Mouse (Mus musculus) ES-Bruce4 (cell line): ENCODE data around the gene Zfp704.

ENCODE experiments used
- CTCF ChIP-seq: IDR thresholded peaks from one replicate; pipeline ENCODE4 v1.8.1; 2011; ENCODE audit warnings: low read depth, low read length
- EP300 ChIP-seq: IDR thresholded peaks from 2 replicates; pipeline ENCODE4 v1.6.1; 2011; ENCODE audit warnings: low read depth, low read length; ENCODE audit not compliant: insufficient read depth

DNA sequence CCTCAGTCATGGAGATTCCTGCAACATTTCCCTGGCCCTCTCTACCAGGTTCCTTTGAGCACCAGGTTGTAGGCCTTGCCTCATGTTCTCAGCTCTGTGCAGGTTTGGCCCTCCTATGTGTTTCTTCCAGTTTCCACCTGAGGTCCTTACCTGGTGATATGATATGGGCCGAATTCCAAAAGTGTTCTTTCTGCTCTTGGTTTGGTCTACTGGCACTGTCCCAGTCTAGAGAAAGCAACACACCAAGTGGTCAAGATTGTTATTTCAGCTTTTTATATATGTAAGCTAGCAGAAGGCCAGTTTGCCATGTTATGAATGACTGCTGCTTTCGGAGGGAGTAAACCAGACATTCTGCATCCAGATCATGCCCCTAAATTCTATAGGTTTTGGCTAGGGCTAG lies 541 bp upstream of the Zfp704 start:
- TF ChIP-seq CTCF (no peak), EP300 (no peak)
